Mouse (Mus musculus) ES-E14 (cell line): ENCODE results near the gene Asic2.

Experiments used
- CHD2 ChIP-seq: IDR thresholded peaks from 2 replicates; pipeline ENCODE4 v1.6.1; 2014; ENCODE audit warnings: mild to moderate bottlenecking, low read depth, low read length, inconsistent platforms
- HCFC1 ChIP-seq: IDR thresholded peaks from 2 replicates; pipeline ENCODE4 v1.6.1; 2012; ENCODE audit warnings: low read length, inconsistent platforms, borderline replicate concordance; ENCODE audit not compliant: insufficient read depth
- ZC3H11A ChIP-seq: IDR thresholded peaks from 2 replicates; pipeline ENCODE4 v1.6.1; 2012; ENCODE audit warnings: low read depth, mild to moderate bottlenecking, inconsistent platforms, low read length, borderline replicate concordance
- ZNF384 ChIP-seq: IDR thresholded peaks from 2 replicates; pipeline ENCODE4 v1.6.1; 2012; ENCODE audit warnings: low read depth, low read length, inconsistent platforms

DNA sequence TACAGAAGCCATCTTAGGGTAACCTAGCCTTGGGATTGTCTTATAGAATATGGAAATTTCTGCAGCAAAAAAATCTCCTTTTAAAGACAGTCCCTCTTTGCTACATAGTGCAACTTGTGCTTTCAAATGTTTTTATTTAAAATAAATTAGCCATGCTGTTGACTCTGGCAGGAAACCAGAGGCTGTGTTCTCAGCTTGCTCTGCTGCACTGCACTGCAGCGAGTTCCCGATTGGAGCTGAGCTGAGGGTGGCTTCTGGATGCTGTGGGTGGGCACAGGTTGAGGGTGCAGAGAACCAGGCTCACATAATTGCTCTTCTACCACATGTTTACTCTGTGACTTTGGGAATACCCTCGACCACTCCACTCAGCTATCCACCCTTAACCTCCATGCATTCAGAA lies 889.0 kb downstream of the Asic2 start:
- TF ChIP-seq CHD2 (no peak), ZNF384 (no peak), ZC3H11A (no peak), HCFC1 (no peak)
